Comparison of ENCODE assay signal across 8 mouse cellular contexts in the genomic region with DNA sequence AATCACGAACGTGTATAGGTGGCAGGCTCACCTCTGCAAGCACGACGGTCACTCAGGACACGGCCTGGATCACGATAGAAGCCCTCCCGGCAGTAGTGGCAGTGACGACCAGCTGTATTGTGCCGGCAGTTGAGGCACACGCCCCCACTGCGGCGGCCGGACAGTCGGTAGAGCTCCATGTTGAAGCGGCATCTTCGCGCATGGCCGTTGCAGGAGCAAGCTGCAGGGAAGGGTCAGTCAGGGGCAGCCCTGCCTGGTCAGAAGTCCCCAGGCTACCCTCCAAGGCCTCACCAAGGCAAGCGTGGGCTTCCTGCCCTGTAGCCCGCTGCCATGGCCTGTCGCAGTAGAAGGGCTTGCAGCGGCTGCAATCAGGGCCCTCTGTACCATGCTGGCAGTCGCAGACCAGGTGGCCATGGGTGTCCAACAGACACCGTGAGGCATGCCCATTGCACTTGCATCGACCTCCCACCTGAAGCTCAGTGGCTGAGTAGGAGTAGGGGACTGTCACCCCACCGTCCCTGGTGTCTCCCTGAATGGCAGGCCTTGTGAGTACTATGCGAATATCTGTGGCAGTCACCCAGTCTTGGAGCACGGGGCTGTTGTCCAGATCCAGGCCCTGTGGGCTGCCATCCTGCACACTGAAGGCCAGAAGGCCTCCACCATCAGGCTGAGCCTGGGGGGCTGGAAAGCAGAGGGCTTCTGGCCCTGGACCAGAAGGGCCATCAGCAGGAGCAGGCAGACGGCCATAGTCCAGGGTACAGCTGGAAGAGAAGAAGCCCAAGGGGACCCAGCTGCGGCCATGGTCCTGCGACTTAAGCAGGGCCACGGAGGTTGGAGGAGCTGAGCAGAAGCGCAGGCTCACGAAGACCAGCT. TPM values are rescaled to one million over a fixed set of nuclear protein-coding genes. Genes with fewer than 3 reads are reported as not detected.
A peak's percentile ranks its signal among the peaks of the same experiment; 100 is the strongest.
DNase-seq lines count a peak whose midpoint lies in the region; ATAC-seq and TF ChIP-seq lines count a peak whose summit lies in the region.

No protein-coding gene starts in this region.

- TF ChIP-seq CTCF in lung, adult 2 months (IDR thresholded peaks at IDR 0.05; ENCODE audit: insufficient read depth, low read length): no peak
- TF ChIP-seq CTCF in olfactory bulb, adult 2 months (IDR thresholded peaks at IDR 0.05; ENCODE audit: insufficient read depth, low read depth, low read length): no peak

- no peak for DNase-seq in lung, adult 2 months
- DNase-seq in kidney, adult 8-10 months: no peak
- no peak for DNase-seq in adrenal gland, adult 8-10 months

- peaks cover 21% of the 10 kb centered on the region for H3K27me3 ChIP-seq in lung, embryonic 16.5 days (ENCODE audit: control insufficient read depth, insufficient read depth, low read depth, low read length)
- peaks cover 8% of the 10 kb centered on the region; the same call in 1 of the 2 replicates for H3K27me3 ChIP-seq in forebrain, embryonic 16.5 days (replicated peaks; ENCODE audit: control insufficient read depth, insufficient read depth, low read length)
- peaks cover 23% of the 10 kb centered on the region for H3K27me3 ChIP-seq in limb, embryonic 12.5 days

- H3K9ac ChIP-seq in lung, embryonic 16.5 days (ENCODE audit: low read length): peak overlapping the region; percentile 77
- H3K9ac ChIP-seq in forebrain, embryonic 16.5 days (replicated peaks; ENCODE audit: low read depth, low read length): peak overlapping the region; percentile 78
- H3K9ac ChIP-seq in limb, embryonic 12.5 days (replicated peaks): peak overlapping the region; percentile 79

- H3K4me1 ChIP-seq in lung, embryonic 16.5 days (replicated peaks; ENCODE audit: control insufficient read depth, insufficient read depth, low read length): peaks cover 63% of the 10 kb centered on the region
- H3K4me1 ChIP-seq in lung, adult 2 months (ENCODE audit: control insufficient read depth, insufficient read depth, low read length): peaks cover 24% of the 10 kb centered on the region
- peaks cover 77% of the 10 kb centered on the region for H3K4me1 ChIP-seq in forebrain, embryonic 16.5 days (replicated peaks; ENCODE audit: control insufficient read depth, insufficient read depth, low read length)
- peaks cover 89% of the 10 kb centered on the region for H3K4me1 ChIP-seq in limb, embryonic 12.5 days (replicated peaks)
- peaks cover 61% of the 10 kb centered on the region for H3K4me1 ChIP-seq in olfactory bulb, adult 2 months (ENCODE audit: control insufficient read depth, insufficient read depth, low read length)

- H3K9me3 ChIP-seq in lung, embryonic 16.5 days (ENCODE audit: control insufficient read depth, low read length): no peaks in the 10 kb centered on the region
- no peaks in the 10 kb centered on the region for H3K9me3 ChIP-seq in forebrain, embryonic 16.5 days (ENCODE audit: control insufficient read depth, low read length)
- no peaks in the 10 kb centered on the region for H3K9me3 ChIP-seq in limb, embryonic 12.5 days

- H3K27ac ChIP-seq in lung, embryonic 16.5 days (ENCODE audit: low read length): peak overlapping the region; percentile 87
- H3K27ac ChIP-seq in forebrain, embryonic 16.5 days (ENCODE audit: low read length): no peak overlapping the region
- peak overlapping the region; percentile 97 for H3K27ac ChIP-seq in limb, embryonic 12.5 days
- no peak overlapping the region; the same call in 1 of the 2 replicates for H3K27ac ChIP-seq in olfactory bulb, adult 2 months (ENCODE audit: insufficient read depth, low read depth, low read length)

- no peak for ATAC-seq in lung, embryonic 16.5 days (ENCODE audit: low read depth)
- ATAC-seq in forebrain, embryonic 16.5 days: no peak
- no peak for ATAC-seq in limb, embryonic 12.5 days (ENCODE audit: insufficient number of reproducible peaks, insufficient read depth, low FRiP score, low TSS enrichment, low read depth)
- ATAC-seq in granulocyte monocyte progenitor cell, adult 5-6 weeks (replicated peaks; ENCODE audit: poor library complexity, severe bottlenecking): no peak

- WGBS in lung, embryonic 16.5 days: 55% methylated on average over 34 of the region's 34 CpGs
- 83% methylated on average over 34 of the region's 34 CpGs for WGBS in lung, adult 2 months
- WGBS in forebrain, embryonic 16.5 days: 64% methylated on average over 34 of the region's 34 CpGs
- WGBS in limb, embryonic 12.5 days: 49% methylated on average over 34 of the region's 34 CpGs
- 66% methylated on average over 34 of the region's 34 CpGs for WGBS in olfactory bulb, adult 2 months

- H3K4me2 ChIP-seq in lung, embryonic 16.5 days (ENCODE audit: low read depth, low read length): peak overlapping the region; percentile 96
- H3K4me2 ChIP-seq in forebrain, embryonic 16.5 days (ENCODE audit: low read length): peak overlapping the region; percentile 96
- peak overlapping the region; percentile 95 for H3K4me2 ChIP-seq in limb, embryonic 12.5 days

- no peak for TF ChIP-seq POLR2A in lung, adult 2 months (IDR thresholded peaks at IDR 0.05; ENCODE audit: borderline replicate concordance, extremely low read depth, low read depth, low read length)
- no peak for TF ChIP-seq POLR2A in olfactory bulb, adult 2 months (IDR thresholded peaks at IDR 0.05; ENCODE audit: insufficient read depth, low read depth, low read length)

- peak overlapping the region; percentile 72 for H3K4me3 ChIP-seq in lung, embryonic 16.5 days (ENCODE audit: low read length)
- H3K4me3 ChIP-seq in lung, adult 2 months (replicated peaks; ENCODE audit: extremely low read depth, low read depth, low read length): no peak overlapping the region
- H3K4me3 ChIP-seq in forebrain, embryonic 16.5 days (replicated peaks; ENCODE audit: low read length): peak overlapping the region; percentile 54
- H3K4me3 ChIP-seq in limb, embryonic 12.5 days (replicated peaks): peak overlapping the region; percentile 65
- peak overlapping the region; percentile 56 for H3K4me3 ChIP-seq in olfactory bulb, adult 2 months (ENCODE audit: insufficient read depth, low read depth, low read length)

- no peaks in the 10 kb centered on the region for H3K36me3 ChIP-seq in lung, embryonic 16.5 days (ENCODE audit: control insufficient read depth, insufficient read depth, low read length)
- H3K36me3 ChIP-seq in forebrain, embryonic 16.5 days (ENCODE audit: control insufficient read depth, insufficient read depth): no peaks in the 10 kb centered on the region
- H3K36me3 ChIP-seq in limb, embryonic 12.5 days: peaks cover 9% of the 10 kb centered on the region; the same call in 1 of the 2 replicates

RNA-seq across cellular contexts. Expression of gene Ntn3, which starts 1.3 kb away (rescaled TPM):
- polyA plus RNA-seq in lung, embryonic 16.5 days (2015; fragmentation: Nextera tagmentation; extraction: Ambion mirVana): 3.3 and 3.8 TPM in 2 replicates
- polyA plus RNA-seq in lung, adult 2 months (2012; rRNA removed): 8.2 and 10.4 TPM in 2 replicates
- polyA plus RNA-seq in forebrain, embryonic 16.5 days (2015; fragmentation: Nextera tagmentation; extraction: Ambion mirVana): 4.7 and 5.2 TPM in 2 replicates
- 19.5 and 19.8 TPM in 2 replicates for polyA plus RNA-seq in limb, embryonic 12.5 days (2016; fragmentation: Nextera tagmentation; extraction: Ambion mirVana)
- not detected in 2 replicates for polyA plus RNA-seq in olfactory bulb, adult 2 months (2012; ENCODE audit: insufficient read depth, insufficient read length, low replicate concordance, missing spikeins)
- total RNA-seq in adrenal gland, adult 8-10 months (2022): 1 to 10 TPM; 1.7 to 4.2 (median 2.9) TPM
- 0.11 TPM in 1 of 2 replicates, not detected in the other for total RNA-seq in granulocyte monocyte progenitor cell, adult 5-6 weeks (2014; fragmentation: Nextera tagmentation)
- total RNA-seq in granulocyte monocyte progenitor cell, adult 5-6 weeks (2017): 0.04 TPM in 1 of 2 replicates, not detected in the other

RNA-seq across cellular contexts. Expression of gene Tbc1d24, which starts 2.6 kb away (rescaled TPM):
- polyA plus RNA-seq in lung, embryonic 16.5 days (2015; fragmentation: Nextera tagmentation; extraction: Ambion mirVana): 4.6 and 6.4 TPM in 2 replicates
- 13.9 and 30.2 TPM in 2 replicates for polyA plus RNA-seq in lung, adult 2 months (2012; rRNA removed)
- 20.6 and 24.6 TPM in 2 replicates for polyA plus RNA-seq in forebrain, embryonic 16.5 days (2015; fragmentation: Nextera tagmentation; extraction: Ambion mirVana)
- 6.7 and 9.9 TPM in 2 replicates for polyA plus RNA-seq in limb, embryonic 12.5 days (2016; fragmentation: Nextera tagmentation; extraction: Ambion mirVana)
- not detected in 2 replicates for polyA plus RNA-seq in olfactory bulb, adult 2 months (2012; ENCODE audit: insufficient read depth, insufficient read length, low replicate concordance, missing spikeins)
- 10 to 100 TPM; 18.8 to 24.3 (median 23.8) TPM for total RNA-seq in adrenal gland, adult 8-10 months (2022)
- total RNA-seq in granulocyte monocyte progenitor cell, adult 5-6 weeks (2014; fragmentation: Nextera tagmentation): 12.4 and 27.9 TPM in 2 replicates
- total RNA-seq in granulocyte monocyte progenitor cell, adult 5-6 weeks (2017): 4.8 and 6.4 TPM in 2 replicates

RNA-seq across cellular contexts. Expression of gene Tedc2, which starts 12.6 kb away (rescaled TPM):
- polyA plus RNA-seq in lung, embryonic 16.5 days (2015; fragmentation: Nextera tagmentation; extraction: Ambion mirVana): 11.3 and 13.0 TPM in 2 replicates
- 7.7 and 12.7 TPM in 2 replicates for polyA plus RNA-seq in lung, adult 2 months (2012; rRNA removed)
- 10.2 and 12.2 TPM in 2 replicates for polyA plus RNA-seq in forebrain, embryonic 16.5 days (2015; fragmentation: Nextera tagmentation; extraction: Ambion mirVana)
- polyA plus RNA-seq in limb, embryonic 12.5 days (2016; fragmentation: Nextera tagmentation; extraction: Ambion mirVana): 18.3 and 20.2 TPM in 2 replicates
- not detected in 2 replicates for polyA plus RNA-seq in olfactory bulb, adult 2 months (2012; ENCODE audit: insufficient read depth, insufficient read length, low replicate concordance, missing spikeins)
- total RNA-seq in adrenal gland, adult 8-10 months (2022): 1 to 10 TPM; 6.1 to 9.8 (median 7.6) TPM
- total RNA-seq in granulocyte monocyte progenitor cell, adult 5-6 weeks (2014; fragmentation: Nextera tagmentation): 11.3 and 13.8 TPM in 2 replicates
- 17.0 and 19.5 TPM in 2 replicates for total RNA-seq in granulocyte monocyte progenitor cell, adult 5-6 weeks (2017)

RNA-seq across cellular contexts. Expression of gene Atp6v0c, which starts 38.5 kb away (rescaled TPM):
- polyA plus RNA-seq in lung, embryonic 16.5 days (2015; fragmentation: Nextera tagmentation; extraction: Ambion mirVana): 462 and 486 TPM in 2 replicates
- 880 and 1,077 TPM in 2 replicates for polyA plus RNA-seq in lung, adult 2 months (2012; rRNA removed)
- 881 and 1,064 TPM in 2 replicates for polyA plus RNA-seq in forebrain, embryonic 16.5 days (2015; fragmentation: Nextera tagmentation; extraction: Ambion mirVana)
- polyA plus RNA-seq in limb, embryonic 12.5 days (2016; fragmentation: Nextera tagmentation; extraction: Ambion mirVana): 392 and 404 TPM in 2 replicates
- 528 TPM in 1 of 2 replicates, not detected in the other for polyA plus RNA-seq in olfactory bulb, adult 2 months (2012; ENCODE audit: insufficient read depth, insufficient read length, low replicate concordance, missing spikeins)
- total RNA-seq in adrenal gland, adult 8-10 months (2022): 100 to 1,000 TPM; 416 to 520 (median 442) TPM
- 422 and 477 TPM in 2 replicates for total RNA-seq in granulocyte monocyte progenitor cell, adult 5-6 weeks (2014; fragmentation: Nextera tagmentation)
- 134 and 143 TPM in 2 replicates for total RNA-seq in granulocyte monocyte progenitor cell, adult 5-6 weeks (2017)

RNA-seq across cellular contexts. Expression of gene Ccnf, which starts 43.3 kb away (rescaled TPM):
- 75.2 and 81.5 TPM in 2 replicates for polyA plus RNA-seq in lung, embryonic 16.5 days (2015; fragmentation: Nextera tagmentation; extraction: Ambion mirVana)
- 1.3 and 2.9 TPM in 2 replicates for polyA plus RNA-seq in lung, adult 2 months (2012; rRNA removed)
- 26.0 and 32.0 TPM in 2 replicates for polyA plus RNA-seq in forebrain, embryonic 16.5 days (2015; fragmentation: Nextera tagmentation; extraction: Ambion mirVana)
- polyA plus RNA-seq in limb, embryonic 12.5 days (2016; fragmentation: Nextera tagmentation; extraction: Ambion mirVana): 90.7 and 92.7 TPM in 2 replicates
- polyA plus RNA-seq in olfactory bulb, adult 2 months (2012; ENCODE audit: insufficient read depth, insufficient read length, low replicate concordance, missing spikeins): not detected in 2 replicates
- total RNA-seq in adrenal gland, adult 8-10 months (2022): 1 to 10 TPM; 1.9 to 3.6 (median 2.7) TPM
- total RNA-seq in granulocyte monocyte progenitor cell, adult 5-6 weeks (2014; fragmentation: Nextera tagmentation): 6.1 and 18.3 TPM in 2 replicates
- 22.7 and 24.1 TPM in 2 replicates for total RNA-seq in granulocyte monocyte progenitor cell, adult 5-6 weeks (2017)

Comparison
In these comparisons a context has a peak if more than half of its experiments do, and no peak if none do; other contexts are left out.
1. H3K27ac ChIP-seq: peak in lung, embryonic 16.5 days (single experiment) and limb, embryonic 12.5 days (single experiment); none in forebrain, embryonic 16.5 days (single experiment) and olfactory bulb, adult 2 months (single experiment).
2. Peak in every context shown above with its lines, with median percentiles within 50 percentile points of each other: H3K4me2 ChIP-seq and H3K9ac ChIP-seq.